Mouse (Mus musculus) adrenal gland, postnatal 14 days (tissue): ENCODE measurements at regions not wholly inside any gene's neighbourhood (a gene's known extent, or its start where the extent isn't known, plus 50 kb on each side); places are given as distances from the start of the nearest gene placed in this dataset.

Source experiments
- DNase-seq: peaks from one replicate; pipeline ENCODE4 v3.0.0; 2021; ENCODE audit warnings: mixed read lengths

- no peak for DNase-seq
These were observed 428.7 kb upstream of the Jarid2 start for GRCm38 (mm10) chr13:44300611-44301010.

GRCm38 (mm10) chr13:44301215-44301614, 428.1 kb upstream of the Jarid2 start:
- DNase-seq = no peak

GRCm38 (mm10) chr13:44301936-44302335, 427.3 kb upstream of the Jarid2 start:
- peak; percentile 41 for DNase-seq

GRCm38 (mm10) chr13:44305134-44305991, 423.9 kb upstream of the Jarid2 start:
- DNase-seq = peak; percentile 56

GRCm38 (mm10) chr13:44306275-44307050, 422.8 kb upstream of the Jarid2 start:
- peak; percentile 67 for DNase-seq

- no peak for DNase-seq
These were observed 421.0 kb upstream of the Jarid2 start for GRCm38 (mm10) chr13:44308227-44308626.

GRCm38 (mm10) chr13:44312237-44312636, 417.0 kb upstream of the Jarid2 start:
- no peak for DNase-seq

- no peak for DNase-seq
These were observed 412.4 kb upstream of the Jarid2 start for GRCm38 (mm10) chr13:44316747-44317446.

- no peak for DNase-seq
These were observed 411.7 kb upstream of the Jarid2 start for GRCm38 (mm10) chr13:44317596-44317995.

GRCm38 (mm10) chr13:44319101-44319500, 410.2 kb upstream of the Jarid2 start:
- no peak for DNase-seq

GRCm38 (mm10) chr13:44319511-44319910, 409.8 kb upstream of the Jarid2 start:
- no peak for DNase-seq

- DNase-seq = no peak
These were observed 409.0 kb upstream of the Jarid2 start for GRCm38 (mm10) chr13:44320311-44320710.

GRCm38 (mm10) chr13:44321009-44321596, 408.2 kb upstream of the Jarid2 start:
- peak; percentile 56 for DNase-seq

GRCm38 (mm10) chr13:44328416-44328815, 400.9 kb upstream of the Jarid2 start:
- DNase-seq = no peak

- DNase-seq = no peak
These were observed 400.1 kb upstream of the Jarid2 start for GRCm38 (mm10) chr13:44329161-44329560.

- DNase-seq = peak; percentile 22
These were observed 399.6 kb upstream of the Jarid2 start for GRCm38 (mm10) chr13:44329701-44330100.

GRCm38 (mm10) chr13:44332716-44333240, 396.5 kb upstream of the Jarid2 start:
- peak; percentile 41 for DNase-seq

- no peak for DNase-seq
These were observed 390.1 kb upstream of the Jarid2 start for GRCm38 (mm10) chr13:44339061-44339741.

GRCm38 (mm10) chr13:44345094-44345493, 384.2 kb upstream of the Jarid2 start:
- DNase-seq = no peak

- DNase-seq = no peak
These were observed 382.6 kb upstream of the Jarid2 start for GRCm38 (mm10) chr13:44346636-44347035.

- peak; percentile 63 for DNase-seq
These were observed 381.6 kb upstream of the Jarid2 start for GRCm38 (mm10) chr13:44347662-44348061.
